Mouse (Mus musculus): ENCODE measurements around the gene Gna15.
A peak's percentile ranks its signal among the peaks of the same experiment; 100 is the strongest.

Gene Gna15

DNA sequence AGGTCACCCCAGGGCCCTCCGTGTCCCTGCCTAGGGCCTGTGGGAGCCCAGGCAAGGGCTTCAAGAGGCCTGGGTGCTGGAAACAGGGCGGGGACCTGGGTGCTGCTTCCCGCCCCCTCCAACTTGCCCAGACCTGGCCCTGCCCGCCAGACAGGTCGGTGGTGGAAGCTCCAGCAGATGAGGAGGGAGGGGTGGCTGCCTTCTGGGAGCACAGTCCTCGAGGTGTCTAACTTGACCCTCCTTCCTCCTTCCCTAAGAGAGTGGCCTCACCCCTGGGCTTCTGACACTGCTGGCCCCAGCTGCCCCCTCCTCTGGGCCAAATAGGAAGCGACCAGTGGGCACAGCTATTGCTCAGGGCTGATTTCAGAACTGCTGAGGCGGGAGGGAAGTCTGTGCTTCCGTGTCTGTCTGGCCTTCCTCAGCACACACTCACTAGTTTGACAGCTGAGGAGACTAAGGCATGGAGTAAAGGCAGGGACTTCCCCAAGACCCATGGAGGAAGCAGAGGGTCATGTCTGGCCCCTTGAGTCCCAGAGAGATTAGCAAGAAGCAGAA is at the start of gene Gna15:
Gna15 (minus strand) TSS at position 175 of the 555 bp plus-strand sequence.
- DNase-seq (ENCODE audit: low spot score in 2 of 2): peak; percentile 69 to 72

DNA sequence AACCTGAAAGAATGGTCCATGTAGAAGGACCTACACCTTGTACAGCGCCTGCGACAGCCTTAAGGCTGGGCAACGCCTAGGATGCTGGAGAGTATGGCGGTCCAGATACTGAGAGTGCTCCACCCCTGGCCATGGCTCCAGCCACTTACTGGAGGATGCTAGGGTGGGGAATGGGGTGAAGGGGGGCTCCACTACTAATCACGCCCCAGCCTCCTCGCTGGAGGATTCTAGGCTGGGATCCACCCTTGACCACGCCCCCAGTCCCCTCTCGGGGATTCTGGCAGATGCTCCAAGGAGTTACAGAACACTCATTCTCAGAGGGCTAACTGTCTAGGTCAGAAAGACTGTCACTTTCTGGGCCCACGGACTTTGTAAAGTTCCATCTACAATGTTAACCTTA is 49.0 kb upstream of the Gna15 start:
- peak in 1 of 2 experiments; percentile 73 for DNase-seq (ENCODE audit: low spot score in 2 of 2)

DNA sequence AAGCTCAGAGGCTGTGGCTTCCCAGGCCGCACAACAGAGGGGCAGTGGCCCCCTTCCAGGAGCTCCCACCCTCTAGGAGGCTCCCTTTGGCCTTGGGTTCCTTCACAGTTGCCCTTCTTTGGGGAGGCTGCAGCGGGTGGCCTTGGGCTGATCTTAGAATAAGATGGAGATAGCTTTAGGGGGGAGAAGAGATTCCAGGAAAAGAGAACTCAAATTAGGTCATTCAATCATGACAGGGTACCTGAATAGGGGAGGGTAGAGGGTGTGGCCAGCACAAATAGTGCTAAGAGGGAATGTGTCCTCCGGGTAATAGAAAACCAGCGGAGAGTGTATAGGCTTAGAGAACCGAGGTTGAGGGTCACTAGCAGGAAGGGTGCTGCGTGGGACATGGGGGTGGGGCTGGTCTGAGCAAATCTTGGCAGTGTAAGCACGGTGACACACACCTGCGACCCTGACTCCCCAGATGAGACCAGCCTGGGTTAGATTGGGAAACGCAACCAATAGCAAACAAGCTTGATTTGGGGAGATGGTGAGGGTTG is 48.2 kb upstream of the Gna15 start:
- no peak for DNase-seq (ENCODE audit: low spot score in 2 of 2)

DNA sequence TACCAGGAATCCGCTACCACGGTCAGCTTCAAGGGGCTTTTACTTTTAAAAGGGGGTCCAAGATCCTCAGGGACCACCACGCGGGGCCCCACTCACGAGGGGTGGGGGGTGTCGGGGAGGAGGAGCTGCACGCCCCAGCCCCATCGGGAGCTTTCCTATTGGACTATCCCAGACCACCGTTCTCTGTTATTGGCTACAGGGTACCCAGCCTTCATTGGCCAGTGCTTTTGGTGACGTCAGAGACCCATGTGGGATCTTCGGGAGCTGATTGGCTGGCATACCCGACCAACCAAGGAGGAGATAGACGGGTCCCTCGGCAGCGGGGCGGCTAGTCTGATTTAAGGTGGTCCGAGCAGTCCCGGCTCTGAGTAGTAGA is 47.5 kb upstream of the Gna15 start:
- peak; percentile 90 to 98 for DNase-seq (ENCODE audit: low spot score in 2 of 2)

DNA sequence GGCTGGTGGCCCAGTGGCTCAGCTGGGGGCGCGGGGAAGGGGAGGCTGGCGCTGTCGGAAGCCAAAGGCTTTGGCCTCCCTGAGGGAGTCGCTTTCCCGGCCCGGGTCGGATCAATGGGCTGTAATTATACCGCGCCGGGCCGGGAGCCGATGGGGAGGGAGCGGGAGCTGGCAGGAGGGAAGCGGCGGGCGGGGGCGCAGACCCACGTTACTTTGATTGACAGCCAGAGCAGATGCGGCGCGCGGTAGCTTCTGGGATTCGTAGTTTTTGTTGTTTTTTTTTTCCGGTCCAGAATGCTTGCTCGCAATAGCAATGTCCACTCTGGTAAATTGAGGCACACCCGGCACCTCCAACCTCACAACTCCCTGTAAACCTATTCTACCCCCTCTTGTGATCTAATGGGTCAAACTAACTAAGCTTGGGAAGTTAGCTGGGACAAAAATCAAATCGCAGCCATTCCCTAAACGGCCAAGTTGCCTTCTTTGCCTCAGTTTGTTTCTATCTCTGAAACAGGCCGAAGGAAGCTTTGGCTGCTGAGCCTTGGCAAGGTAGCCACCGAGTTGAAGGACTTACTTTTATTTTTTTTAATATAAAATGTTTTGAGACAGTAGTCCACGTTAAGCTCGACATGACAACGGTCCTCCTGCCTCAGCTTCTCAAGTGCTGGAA is 46.9 kb upstream of the Gna15 start:
- DNase-seq (ENCODE audit: low spot score in 2 of 2): peak; percentile 77 to 86

DNA sequence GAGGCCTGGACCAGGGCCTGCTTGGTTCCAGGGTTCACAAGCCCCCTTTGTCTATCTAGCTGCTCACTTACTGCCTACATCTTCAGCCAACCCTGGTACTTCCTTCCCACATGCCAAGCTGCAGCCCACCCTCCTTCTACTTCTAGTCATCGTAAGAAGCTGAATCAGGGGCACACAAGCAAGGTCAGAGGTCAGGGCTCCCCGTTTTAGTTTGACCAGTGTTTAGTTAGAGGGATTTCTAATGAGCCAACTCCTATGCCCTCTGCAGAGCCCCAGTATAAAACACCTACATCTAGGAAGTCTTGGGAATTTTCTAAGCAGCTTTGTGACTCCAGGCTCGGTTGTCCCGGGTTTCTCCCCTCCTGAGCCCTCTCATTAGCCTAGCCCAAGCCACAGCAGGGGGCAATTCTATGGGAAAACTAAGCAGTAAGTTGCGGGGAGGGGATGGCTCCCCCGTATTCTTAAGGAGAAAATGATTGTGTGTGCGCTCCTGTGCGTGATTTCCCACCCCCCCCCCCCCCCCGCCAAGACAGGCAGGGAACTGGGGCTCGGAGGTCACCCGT is 46.3 kb upstream of the Gna15 start:
- DNase-seq (ENCODE audit: low spot score in 2 of 2): no peak

DNA sequence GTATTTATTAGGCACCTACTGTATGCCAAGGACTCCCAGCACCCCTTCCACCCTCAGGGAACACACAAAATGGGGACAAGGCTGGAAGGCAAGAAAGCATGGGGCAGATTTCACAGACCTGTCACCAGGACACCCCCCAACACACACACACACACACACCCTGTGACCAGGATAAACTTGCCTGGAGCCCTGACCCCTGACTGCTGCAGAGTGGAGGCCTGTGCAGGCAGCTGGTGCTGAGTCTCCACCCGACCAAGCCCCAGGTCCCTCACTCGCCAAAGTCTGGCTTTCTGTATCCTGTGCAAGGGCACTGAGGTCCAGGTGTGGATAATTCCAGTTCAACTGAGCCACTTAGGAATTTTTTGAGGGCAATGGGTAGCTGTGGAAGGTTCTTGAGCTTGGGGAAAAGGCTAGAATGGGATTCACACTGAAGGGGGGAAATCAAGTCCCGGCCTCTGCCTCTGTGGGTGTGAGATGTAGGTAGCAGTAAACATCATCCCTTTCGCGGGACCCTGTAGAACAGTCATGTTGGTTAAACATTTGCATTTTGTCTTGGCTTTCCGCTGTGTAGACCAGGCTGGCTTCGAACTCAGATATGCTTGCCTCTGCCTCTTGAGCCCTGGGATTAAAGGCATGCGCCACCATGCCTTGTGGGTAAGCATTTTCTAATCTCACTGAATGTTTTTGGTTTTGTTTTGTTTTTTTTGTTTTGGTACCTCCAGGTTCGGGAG is 45.6 kb upstream of the Gna15 start:
- DNase-seq (ENCODE audit: low spot score in 2 of 2): no peak

DNA sequence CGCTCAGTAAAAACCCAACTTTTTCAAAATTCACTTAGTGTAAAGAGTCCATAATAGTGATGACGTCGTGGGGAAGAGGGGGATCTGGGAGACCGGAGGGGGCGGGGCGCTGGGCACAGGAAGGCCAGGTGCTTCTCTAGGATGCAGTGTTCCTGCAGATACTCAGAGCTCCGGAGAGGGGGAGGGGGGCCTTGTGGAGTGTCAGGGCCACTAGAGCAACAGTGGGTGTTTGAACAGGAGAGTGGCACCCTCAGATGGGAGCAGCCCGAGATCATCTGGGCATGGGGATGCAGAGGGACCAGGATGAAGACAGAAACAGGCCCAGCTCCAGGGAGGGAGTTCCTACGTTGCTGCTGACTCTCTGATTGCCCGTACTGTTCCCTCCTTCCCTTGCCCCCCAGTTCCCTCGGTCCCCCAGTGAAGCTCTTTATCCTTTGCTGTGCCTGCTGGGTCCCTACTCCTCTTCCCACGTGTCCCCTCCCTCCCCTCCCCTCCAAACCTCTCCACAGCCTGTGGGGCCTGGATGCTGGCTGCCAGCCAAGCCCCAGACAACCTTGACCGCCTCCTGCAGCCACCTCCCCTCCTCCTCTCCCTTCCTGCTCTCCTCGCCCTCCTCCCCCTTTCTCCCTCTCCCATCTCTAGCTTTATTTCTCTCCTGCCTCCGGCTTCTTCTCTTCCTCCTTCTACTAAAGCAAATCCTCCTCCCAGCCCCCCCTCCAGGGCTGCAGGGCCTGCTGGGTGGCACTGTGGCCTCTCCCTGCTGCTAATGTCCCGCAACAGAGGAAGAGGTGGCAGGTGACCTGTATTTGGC is 44.6 kb upstream of the Gna15 start:
- no peak for DNase-seq (ENCODE audit: low spot score in 2 of 2)

DNA sequence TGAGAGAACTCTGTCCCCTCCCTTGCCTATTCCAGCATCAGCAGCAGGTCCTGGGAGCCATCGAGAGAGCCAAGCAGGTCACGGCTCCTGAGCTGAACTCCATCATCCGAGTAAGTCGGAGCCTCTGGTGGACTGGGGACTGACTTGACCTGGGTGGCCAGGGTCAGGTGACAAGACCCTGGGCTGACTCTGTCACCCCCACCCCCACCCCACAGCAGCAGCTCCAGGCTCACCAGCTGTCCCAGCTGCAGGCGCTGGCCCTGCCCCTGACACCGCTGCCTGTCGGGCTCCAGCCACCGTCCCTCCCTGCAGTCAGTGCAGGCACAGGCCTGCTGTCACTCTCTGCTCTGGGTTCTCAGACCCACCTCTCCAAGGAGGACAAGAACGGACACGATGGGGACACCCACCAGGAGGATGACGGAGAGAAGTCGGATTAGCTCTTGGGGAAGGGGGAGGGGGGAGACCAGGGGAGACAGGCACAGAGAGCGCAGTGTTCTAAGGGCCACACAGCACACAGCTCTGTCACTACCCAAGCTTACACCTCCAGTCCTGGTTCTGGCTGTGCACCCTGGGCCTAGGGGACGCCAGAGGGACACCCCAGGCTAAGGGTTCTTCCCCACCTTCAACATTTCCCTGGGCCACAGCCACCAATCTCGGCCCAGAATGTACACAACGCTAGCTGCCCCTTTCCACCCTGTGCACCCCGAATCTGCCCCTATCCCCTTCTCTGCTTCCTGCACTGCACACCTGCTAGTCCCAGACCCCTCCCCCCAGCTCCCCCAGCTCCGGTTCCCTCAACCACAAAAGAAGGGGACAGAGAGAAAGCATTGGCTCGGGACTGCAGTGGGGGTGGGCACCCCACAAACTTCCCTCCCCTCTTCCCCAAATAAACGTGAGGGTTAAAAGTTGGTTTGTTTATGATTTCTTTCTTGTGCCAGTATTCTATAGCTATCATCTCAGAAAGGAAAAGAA is 41.5 kb upstream of the Gna15 start:
- no peak for DNase-seq (ENCODE audit: low spot score in 2 of 2)

DNA sequence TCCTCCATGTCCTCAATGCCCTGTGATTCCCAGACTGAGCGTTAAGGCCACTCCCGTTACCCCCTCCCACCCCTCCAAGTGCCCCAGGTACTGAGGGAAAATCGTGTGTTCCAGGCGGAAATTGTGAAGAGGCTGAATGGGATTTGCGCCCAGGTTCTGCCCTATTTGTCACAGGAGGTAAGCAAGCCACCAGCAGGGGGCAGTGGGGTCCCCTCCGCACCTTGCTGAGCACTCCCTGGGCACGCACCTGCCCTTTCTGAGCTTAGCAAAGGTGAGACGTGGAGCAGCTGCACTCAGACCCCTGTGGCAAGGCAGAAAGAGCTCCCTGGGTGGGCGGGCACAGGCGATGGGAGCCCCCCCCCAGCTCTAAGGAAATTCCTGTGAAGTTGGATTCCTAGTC is 40.7 kb upstream of the Gna15 start:
- no peak for DNase-seq (ENCODE audit: low spot score in 2 of 2)

DNA sequence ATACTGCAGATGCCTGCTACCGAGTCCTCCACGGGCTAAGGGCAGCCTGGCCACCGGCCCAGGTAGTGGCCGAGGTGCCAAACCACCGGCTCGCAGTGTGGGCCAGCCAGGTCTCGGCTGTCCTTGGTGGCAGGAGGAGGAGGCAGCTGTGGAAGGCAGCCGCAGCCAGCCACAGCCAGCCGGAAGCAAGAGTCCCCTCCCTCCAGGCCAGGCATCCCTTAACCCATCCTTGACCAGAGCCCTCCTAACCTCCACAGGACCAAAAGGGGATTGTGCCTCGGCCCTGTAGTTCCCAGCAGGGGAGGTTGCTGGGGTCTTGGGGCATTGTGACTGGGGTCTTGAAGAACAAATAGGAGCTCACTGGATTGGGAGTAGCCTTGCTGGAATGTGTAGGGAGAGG is 40.2 kb upstream of the Gna15 start:
- no peak for DNase-seq (ENCODE audit: low spot score in 2 of 2)

DNA sequence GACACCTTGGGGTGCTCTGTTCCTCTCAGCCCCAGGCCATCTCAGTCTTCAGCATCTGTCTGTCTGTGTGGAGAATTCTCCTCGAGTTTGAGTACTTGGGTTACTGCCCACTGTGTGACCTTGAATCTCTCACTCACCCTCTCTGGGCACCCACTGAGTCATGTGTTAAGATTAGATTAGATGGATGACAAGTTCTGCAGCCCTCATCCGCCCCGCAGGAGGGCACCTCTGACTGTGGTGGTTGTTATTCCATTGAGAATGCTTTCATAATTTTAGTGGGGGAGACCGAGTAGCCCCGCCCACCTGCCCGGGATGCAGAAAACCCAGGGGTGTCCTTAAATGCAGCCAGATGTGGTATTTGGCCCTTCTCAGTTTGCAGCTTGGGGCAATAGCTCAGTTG is 39.5 kb upstream of the Gna15 start:
- no peak for DNase-seq (ENCODE audit: low spot score in 2 of 2)

DNA sequence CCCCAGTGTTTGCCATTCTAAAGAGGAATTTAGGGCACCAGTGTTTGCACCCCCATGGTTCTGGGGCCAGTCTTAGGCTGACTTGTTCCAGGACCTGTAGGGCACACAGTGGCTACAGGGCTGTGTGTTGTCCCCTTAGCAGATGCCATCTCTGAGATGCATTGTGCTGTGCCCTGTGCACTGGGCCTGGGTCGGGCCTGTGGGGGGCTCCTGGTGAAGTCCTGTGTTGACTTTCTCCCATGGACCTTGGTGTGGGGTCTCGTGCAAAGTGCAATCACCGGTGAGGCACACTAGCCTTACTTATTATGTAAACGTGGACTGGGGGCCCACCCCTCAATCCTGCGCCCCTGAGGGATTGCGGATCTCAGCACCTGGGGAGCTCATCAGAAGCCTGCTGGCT is 38.4 kb upstream of the Gna15 start:
- DNase-seq (ENCODE audit: low spot score in 2 of 2): no peak

DNA sequence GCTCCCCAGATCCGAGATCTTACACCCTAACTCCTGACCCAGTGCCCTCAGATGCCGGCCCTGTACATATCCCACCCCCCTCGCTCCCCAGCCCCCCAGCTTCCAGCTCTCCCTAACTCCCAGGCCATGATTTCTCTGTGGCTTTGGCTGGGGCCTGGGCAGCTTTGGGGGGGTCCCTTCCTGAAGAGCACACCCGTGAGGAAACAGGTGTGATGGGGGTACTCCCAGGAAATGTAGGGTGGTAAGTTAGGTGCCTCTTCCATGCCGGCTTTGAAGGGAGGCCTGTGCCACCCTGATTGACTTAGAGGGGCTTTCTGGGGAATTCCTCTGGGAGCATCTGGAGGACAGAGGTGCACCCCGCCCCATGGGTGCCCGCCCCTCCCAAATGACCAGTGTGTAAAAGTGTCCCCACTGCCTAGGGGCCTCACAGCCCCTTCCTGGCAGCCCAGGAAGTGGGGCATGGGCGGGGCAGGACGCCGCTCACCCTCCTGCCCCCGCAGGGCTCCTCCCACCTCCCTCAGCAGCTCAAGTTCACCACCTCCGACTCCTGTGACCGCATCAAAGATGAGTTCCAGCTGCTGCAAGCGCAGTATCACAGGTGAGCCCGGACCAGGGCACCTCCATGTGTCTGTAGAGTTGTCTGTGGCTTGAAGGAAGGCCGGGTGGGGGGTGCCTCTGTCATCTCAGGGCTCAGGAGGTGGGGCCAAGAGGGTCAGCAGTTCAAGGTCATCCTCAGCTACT is 36.9 kb upstream of the Gna15 start:
- DNase-seq (ENCODE audit: low spot score in 2 of 2): no peak

DNA sequence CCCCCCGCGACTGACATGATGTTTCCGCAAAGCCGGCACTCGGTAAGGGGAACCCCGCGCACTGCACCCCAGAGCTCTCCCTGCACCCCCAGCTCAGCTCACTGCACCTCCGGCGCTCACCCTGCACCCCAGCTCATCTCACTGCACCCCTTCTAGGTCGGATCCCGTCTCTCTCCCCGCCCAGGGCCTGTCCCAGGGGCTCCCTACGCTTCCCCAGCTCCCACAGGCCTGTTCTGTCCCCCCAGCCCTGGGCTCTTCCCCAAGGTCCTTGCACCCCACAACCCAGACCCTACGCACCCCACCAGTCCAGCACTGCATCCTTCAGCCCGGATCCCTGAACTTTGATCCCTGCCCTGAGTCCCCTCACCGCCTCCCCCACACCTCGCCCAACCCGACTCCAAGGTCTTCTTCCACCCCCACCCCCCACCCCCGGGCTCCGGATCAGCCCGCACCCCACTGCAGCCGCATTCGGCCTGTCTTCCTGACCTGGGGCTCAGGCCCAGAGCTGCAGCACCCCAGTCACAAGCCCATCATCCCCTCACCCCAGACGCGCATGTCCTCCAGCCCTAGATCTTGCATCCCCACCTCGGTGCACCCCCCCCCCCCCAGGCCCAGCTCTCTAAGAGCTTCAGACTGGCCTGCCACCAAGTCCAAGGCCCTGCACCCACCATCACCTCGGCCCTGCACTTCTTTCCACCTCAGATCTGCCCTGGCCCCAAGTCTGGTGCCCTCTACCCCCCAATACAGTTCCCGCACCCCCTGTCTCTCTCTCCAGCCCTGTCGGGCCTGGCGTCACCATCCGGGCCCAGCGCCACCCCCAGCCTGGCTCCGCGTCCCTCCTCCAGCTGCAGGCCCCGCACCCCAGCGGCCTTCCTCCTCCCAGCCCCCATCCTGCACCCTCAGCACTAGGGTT is 35.9 kb upstream of the Gna15 start:
- peak; percentile 53 to 69 for DNase-seq (ENCODE audit: low spot score in 2 of 2)

DNA sequence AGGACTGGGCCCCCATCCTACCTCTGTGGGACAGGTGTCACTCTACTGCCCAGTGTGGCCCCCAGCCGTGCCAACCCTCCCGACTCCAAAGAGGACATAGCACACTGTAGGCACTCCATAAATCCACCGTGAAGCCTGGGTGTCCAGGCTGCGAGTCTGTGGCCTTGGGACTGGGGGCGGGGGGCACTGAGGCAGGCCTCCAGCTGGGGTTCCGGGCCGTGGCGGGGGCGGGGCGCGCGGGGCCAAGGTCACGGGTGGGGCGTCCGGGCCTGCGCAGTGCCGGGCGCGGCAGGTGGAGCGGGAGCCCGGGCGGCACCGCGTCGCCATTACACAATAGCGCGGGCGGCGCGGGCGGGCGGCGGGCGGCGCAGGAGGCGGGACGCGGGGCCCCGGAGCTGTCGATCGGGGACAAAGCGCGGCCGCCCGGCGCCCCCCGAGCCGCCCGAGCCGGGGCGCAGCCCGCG is 35.2 kb upstream of the Gna15 start, which contains the start of gene Aes:
Aes (plus strand) TSS at position 326 of the 464 bp plus-strand sequence.
- peak; percentile 74 to 79 for DNase-seq (ENCODE audit: low spot score in 2 of 2)

DNA sequence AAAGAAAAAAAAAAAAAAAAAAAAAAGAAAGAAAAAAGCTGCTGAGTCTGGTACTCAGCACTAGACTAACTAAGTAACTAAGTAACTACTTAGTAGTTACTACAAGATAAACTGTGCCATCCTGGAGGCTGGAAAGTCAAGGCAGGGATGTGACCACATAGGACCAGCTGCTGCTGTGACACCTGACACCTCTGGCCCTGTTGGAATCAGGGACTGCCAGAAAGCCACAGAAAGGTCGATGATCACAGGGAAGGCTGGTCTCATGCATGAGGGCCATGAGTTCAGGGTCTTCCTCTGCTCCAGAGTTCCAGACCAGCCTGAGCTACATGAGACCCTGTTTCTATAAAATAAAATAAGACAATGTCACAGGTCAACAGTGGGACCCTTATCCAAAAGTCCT is 33.5 kb upstream of the Gna15 start:
- no peak for DNase-seq (ENCODE audit: low spot score in 2 of 2)

DNA sequence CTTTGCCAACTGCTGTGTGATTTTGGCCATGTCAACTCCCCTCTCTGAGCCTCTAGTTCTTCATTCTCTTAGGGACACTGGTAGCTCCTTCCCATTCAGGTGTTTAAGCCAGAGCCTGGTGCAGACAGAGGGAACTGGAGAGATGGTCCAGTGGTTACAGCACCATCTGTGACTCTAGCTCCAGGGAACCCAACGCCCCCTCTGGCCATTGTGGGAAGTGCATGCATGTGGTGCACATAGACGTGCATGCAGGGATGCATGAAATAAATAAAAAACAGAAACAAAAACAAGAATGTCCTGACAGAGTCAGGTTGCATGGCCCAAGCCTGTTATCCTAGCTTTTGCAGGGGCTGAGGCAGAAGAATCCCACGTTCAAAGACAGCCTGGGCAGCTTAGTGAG is 32.3 kb upstream of the Gna15 start:
- no peak for DNase-seq (ENCODE audit: low spot score in 2 of 2)

Measured in urinary bladder, adult 18-20 months (tissue).